Mouse (Mus musculus) megakaryocyte, embryonic 14.5 days (primary cell): Measurements from ENCODE around the gene Hist1h2bp.

ENCODE experiments used
- FLI1 ChIP-seq: IDR thresholded peaks from 2 replicates; pipeline ENCODE4 v1.6.1; 2012; ENCODE audit warnings: low read length, inconsistent platforms, mixed read lengths
- GATA1 ChIP-seq: IDR thresholded peaks from 3 replicates; pipeline ENCODE4 v1.6.1; 2012; ENCODE audit warnings: mixed read lengths, low read length, inconsistent platforms, borderline replicate concordance

DNA sequence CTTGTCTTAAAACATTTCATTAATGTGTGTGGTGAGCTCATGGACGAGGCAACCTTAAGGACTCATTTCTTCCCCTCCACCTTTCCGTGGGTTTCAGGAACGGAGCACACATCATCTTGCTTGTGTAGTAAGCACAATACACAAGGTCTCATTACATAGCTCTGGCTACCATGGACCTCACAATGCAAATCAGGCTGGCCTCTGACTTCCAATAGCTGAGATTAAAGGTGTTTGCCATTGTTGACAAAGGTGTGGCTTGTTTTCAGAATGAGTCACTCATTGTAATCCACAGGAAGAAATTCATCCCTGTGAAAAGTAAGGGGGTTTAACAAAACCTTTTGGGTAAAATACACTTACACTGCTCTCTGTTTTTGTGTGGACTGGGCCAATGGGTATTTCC, 41.2 kb downstream of the Hist1h2bp start:
- no peak for TF ChIP-seq GATA1
- no peak for TF ChIP-seq FLI1
